In genomic region chr14:34502475-34503324, GRCm38 (mm10) we compare ENCODE assay signal across 7 mouse cellular contexts. TPM values are rescaled to one million over a fixed set of nuclear protein-coding genes. Genes with fewer than 3 reads are reported as not detected.
A peak's percentile ranks its signal among the peaks of the same experiment; 100 is the strongest.
DNase-seq lines count a peak whose midpoint lies in the region; ATAC-seq and TF ChIP-seq lines count a peak whose summit lies in the region.

No protein-coding gene starts in this region.

- H3K4me2 ChIP-seq in limb, embryonic 11.5 days (ENCODE audit: low read depth, severe bottlenecking): peak overlapping the region; percentile 64
- H3K4me2 ChIP-seq in midbrain, embryonic 13.5 days (replicated peaks): peak overlapping the region; percentile 62

- no peaks in the 10 kb centered on the region for H3K9me3 ChIP-seq in embryonic facial prominence, embryonic 10.5 days
- H3K9me3 ChIP-seq in limb, embryonic 11.5 days (ENCODE audit: control insufficient read depth, low read length): no peaks in the 10 kb centered on the region
- no peaks in the 10 kb centered on the region for H3K9me3 ChIP-seq in midbrain, embryonic 13.5 days

- H3K36me3 ChIP-seq in embryonic facial prominence, embryonic 10.5 days (replicated peaks): no peaks in the 10 kb centered on the region
- peaks cover 14% of the 10 kb centered on the region for H3K36me3 ChIP-seq in heart, adult 2 months (ENCODE audit: control insufficient read depth, insufficient read depth, low read length)
- no peaks in the 10 kb centered on the region for H3K36me3 ChIP-seq in kidney, adult 2 months (ENCODE audit: control insufficient read depth, insufficient read depth, low read length)
- no peaks in the 10 kb centered on the region for H3K36me3 ChIP-seq in limb, embryonic 11.5 days (ENCODE audit: control insufficient read depth, insufficient read depth, low read length)
- H3K36me3 ChIP-seq in midbrain, embryonic 13.5 days: no peaks in the 10 kb centered on the region
- no peaks in the 10 kb centered on the region for H3K36me3 ChIP-seq in spleen, adult 2 months (ENCODE audit: control insufficient read depth, insufficient read depth, low read length)

- intact Hi-C loops in heart, adult 2 months (cut with DNase I): loop anchor here (5.0 kb wide), 1 partner anchor 40 kb away; no protein-coding TSS in a partner anchor

- H3K4me1 ChIP-seq in embryonic facial prominence, embryonic 10.5 days: peaks cover 44% of the 10 kb centered on the region
- peaks cover 5% of the 10 kb centered on the region for H3K4me1 ChIP-seq in heart, adult 2 months (ENCODE audit: control insufficient read depth, insufficient read depth, low read length)
- H3K4me1 ChIP-seq in kidney, adult 2 months (ENCODE audit: control insufficient read depth, insufficient read depth, low read length): peaks cover 12% of the 10 kb centered on the region; the same call in 1 of the 2 replicates
- peaks cover 6% of the 10 kb centered on the region; the same call in 1 of the 2 replicates for H3K4me1 ChIP-seq in limb, embryonic 11.5 days (ENCODE audit: control insufficient read depth, insufficient read depth, low read length)
- H3K4me1 ChIP-seq in midbrain, embryonic 13.5 days (replicated peaks): peaks cover 41% of the 10 kb centered on the region
- peaks cover 4% of the 10 kb centered on the region for H3K4me1 ChIP-seq in spleen, adult 2 months (ENCODE audit: control insufficient read depth, insufficient read depth, insufficient read length)

- WGBS in embryonic facial prominence, embryonic 10.5 days: under 1% methylated on average over 103 of the region's 115 CpGs
- under 1% methylated on average over 83 of the region's 115 CpGs for whole genome bisulfite sequencing in heart, adult 2 months
- under 1% methylated on average over 92 of the region's 115 CpGs for WGBS in kidney, adult 2 months
- under 1% methylated on average over 82 of the region's 115 CpGs for whole genome bisulfite sequencing in limb, embryonic 11.5 days
- WGBS in midbrain, embryonic 13.5 days: under 1% methylated on average over 84 of the region's 115 CpGs
- under 1% methylated on average over 84 of the region's 115 CpGs for WGBS in spleen, adult 2 months

- peak overlapping the region; percentile 90 for H3K4me3 ChIP-seq in embryonic facial prominence, embryonic 10.5 days
- H3K4me3 ChIP-seq in heart, adult 2 months: peak overlapping the region; percentile 83
- peak overlapping the region; percentile 96 for H3K4me3 ChIP-seq in kidney, adult 2 months (ENCODE audit: insufficient read depth, low read depth, low read length)
- peak overlapping the region; percentile 90 for H3K4me3 ChIP-seq in limb, embryonic 11.5 days (ENCODE audit: low read depth, low read length)
- peak overlapping the region; percentile 90 for H3K4me3 ChIP-seq in midbrain, embryonic 13.5 days (replicated peaks)
- H3K4me3 ChIP-seq in spleen, adult 2 months (ENCODE audit: extremely low read depth, insufficient read depth, insufficient read length): peak overlapping the region; percentile 63

- no peaks in the 10 kb centered on the region for H3K79me2 ChIP-seq in heart, adult 2 months (replicated peaks; ENCODE audit: control insufficient read depth, insufficient read depth, low read length)

- ATAC-seq in limb, embryonic 11.5 days (ENCODE audit: insufficient number of reproducible peaks, low FRiP score, low TSS enrichment, low read depth): peak; percentile 89
- peak; percentile 91 for ATAC-seq in midbrain, embryonic 13.5 days

- DNase-seq in adrenal gland, postnatal 14 days: peak; percentile 94
- peak; percentile 96 for DNase-seq in embryonic facial prominence, embryonic 10.5 days (ENCODE audit: low spot score)
- peak; percentile 93 for DNase-seq in heart, adult 2 months
- peak; percentile 92 for DNase-seq in kidney, adult 2 months
- peak; percentile 91 for DNase-seq in limb, embryonic 11.5 days (ENCODE audit: low spot score)
- DNase-seq in spleen, adult 2 months (ENCODE audit: low read depth in 1 of 2, low spot score in 2 of 2): peak in 1 of 2 experiments; percentile 50

- no peak for TF ChIP-seq CTCF in heart, adult 2 months (IDR thresholded peaks at IDR 0.05)
- no peak for TF ChIP-seq CTCF in kidney, adult 2 months (conservative IDR thresholded peaks at IDR 0.05; ENCODE audit: insufficient read depth, insufficient read length, low read depth, low read length)
- TF ChIP-seq CTCF in spleen, adult 2 months (IDR thresholded peaks at IDR 0.05; ENCODE audit: extremely low read depth, insufficient read depth, insufficient read length, insufficient replicate concordance): no peak

- peak; percentile 24; the same call in 1 of the 2 replicates for TF ChIP-seq POLR2A in heart, adult 2 months (IDR thresholded peaks at IDR 0.05; ENCODE audit: insufficient read depth, low read depth, low read length)
- no peak for TF ChIP-seq POLR2A in kidney, adult 2 months (IDR thresholded peaks at IDR 0.05; ENCODE audit: low read depth, low read length)
- no peak for TF ChIP-seq POLR2A in spleen, adult 2 months (IDR thresholded peaks at IDR 0.05; ENCODE audit: low read depth, low read length)

- H3K27ac ChIP-seq in embryonic facial prominence, embryonic 10.5 days (replicated peaks): peak overlapping the region; percentile 99
- H3K27ac ChIP-seq in heart, adult 2 months: peak overlapping the region; percentile 96
- peak overlapping the region; percentile 97 for H3K27ac ChIP-seq in kidney, adult 2 months (ENCODE audit: insufficient read depth, low read depth, low read length)
- peak overlapping the region; percentile 96 for H3K27ac ChIP-seq in limb, embryonic 11.5 days (replicated peaks; ENCODE audit: low read depth, low read length)
- peak overlapping the region; percentile 96 for H3K27ac ChIP-seq in midbrain, embryonic 13.5 days
- H3K27ac ChIP-seq in spleen, adult 2 months (ENCODE audit: insufficient read depth, low read length): peak overlapping the region; percentile 62

- peak overlapping the region; percentile 94 for H3K9ac ChIP-seq in heart, adult 2 months (ENCODE audit: low read depth, low read length)
- H3K9ac ChIP-seq in limb, embryonic 11.5 days (ENCODE audit: low read length): peak overlapping the region; percentile 99
- peak overlapping the region; percentile 93 for H3K9ac ChIP-seq in midbrain, embryonic 13.5 days (replicated peaks)

- TF ChIP-seq EP300 in heart, adult 2 months (IDR thresholded peaks at IDR 0.05; ENCODE audit: insufficient read depth, low read depth, low read length): no peak

- peaks cover 4% of the 10 kb centered on the region; the same call in 1 of the 2 replicates for H3K27me3 ChIP-seq in embryonic facial prominence, embryonic 10.5 days (replicated peaks; ENCODE audit: low read depth, poor library complexity, severe bottlenecking)
- peaks cover 2% of the 10 kb centered on the region; the same call in 1 of the 2 replicates for H3K27me3 ChIP-seq in heart, adult 2 months (ENCODE audit: control insufficient read depth, insufficient read depth, low read length)
- no peaks in the 10 kb centered on the region for H3K27me3 ChIP-seq in kidney, adult 2 months (replicated peaks; ENCODE audit: control insufficient read depth, insufficient read depth, low read length)
- H3K27me3 ChIP-seq in limb, embryonic 11.5 days (ENCODE audit: control insufficient read depth, insufficient read depth, low read length): no peaks in the 10 kb centered on the region
- no peaks in the 10 kb centered on the region for H3K27me3 ChIP-seq in midbrain, embryonic 13.5 days
- peaks cover 24% of the 10 kb centered on the region for H3K27me3 ChIP-seq in spleen, adult 2 months (ENCODE audit: control insufficient read depth, insufficient read depth, low read length)

RNA-seq across cellular contexts. Expression of gene Bmpr1a, which starts 0.4 kb away (rescaled TPM):
- 53.5 and 53.7 TPM in 2 replicates for total RNA-seq in adrenal gland, postnatal 14 days (2021)
- 50.7 and 52.8 TPM in 2 replicates for polyA plus RNA-seq in embryonic facial prominence, embryonic 10.5 days (2016; fragmentation: Nextera tagmentation; extraction: Ambion mirVana)
- 10 to 100 TPM; 58.4 to 62.5 TPM for total RNA-seq in heart, adult 2 months (2021)
- polyA plus RNA-seq in heart, adult 2 months (2012; rRNA removed): 13.8 and 38.2 TPM in 2 replicates
- 11.0 and 11.4 TPM in 2 replicates for polyA plus RNA-seq in kidney, adult 2 months (2012; rRNA removed)
- polyA plus RNA-seq in limb, embryonic 11.5 days (2014; fragmentation: Nextera tagmentation; extraction: Ambion mirVana): 67.2 and 74.5 TPM in 2 replicates
- polyA plus RNA-seq in midbrain, embryonic 13.5 days (2015; fragmentation: Nextera tagmentation; extraction: Ambion mirVana): 18.1 and 21.4 TPM in 2 replicates
- polyA plus RNA-seq in spleen, adult 2 months (2012; rRNA removed): 0.89 and 1.0 TPM in 2 replicates

RNA-seq across cellular contexts. Expression of gene 9230112D13Rik, which starts 19.9 kb away (rescaled TPM):
- not detected in 2 replicates for total RNA-seq in adrenal gland, postnatal 14 days (2021)
- not detected in 2 replicates for polyA plus RNA-seq in embryonic facial prominence, embryonic 10.5 days (2016; fragmentation: Nextera tagmentation; extraction: Ambion mirVana)
- not detected for total RNA-seq in heart, adult 2 months (2021)
- polyA plus RNA-seq in heart, adult 2 months (2012; rRNA removed): not detected in 2 replicates
- polyA plus RNA-seq in kidney, adult 2 months (2012; rRNA removed): not detected in 2 replicates
- polyA plus RNA-seq in limb, embryonic 11.5 days (2014; fragmentation: Nextera tagmentation; extraction: Ambion mirVana): not detected in 2 replicates
- polyA plus RNA-seq in midbrain, embryonic 13.5 days (2015; fragmentation: Nextera tagmentation; extraction: Ambion mirVana): not detected in 2 replicates
- polyA plus RNA-seq in spleen, adult 2 months (2012; rRNA removed): not detected in 2 replicates
